Mouse (Mus musculus) CD4-positive naive resting alpha-beta T cell, adult 57 days (primary cell): ENCODE measurements around the gene Gria3. TPM values are rescaled to one million over a fixed set of nuclear protein-coding genes. Genes with fewer than 3 reads are reported as not detected.

Experiments used
- total RNA-seq: library from RNA; stranded (reverse); gene quantifications from one replicate; pipeline ENCODE4 v1.2.4, GENCODE M21; 2023

Gria3 gene
- 7.2 TPM for total RNA-seq

DNA sequence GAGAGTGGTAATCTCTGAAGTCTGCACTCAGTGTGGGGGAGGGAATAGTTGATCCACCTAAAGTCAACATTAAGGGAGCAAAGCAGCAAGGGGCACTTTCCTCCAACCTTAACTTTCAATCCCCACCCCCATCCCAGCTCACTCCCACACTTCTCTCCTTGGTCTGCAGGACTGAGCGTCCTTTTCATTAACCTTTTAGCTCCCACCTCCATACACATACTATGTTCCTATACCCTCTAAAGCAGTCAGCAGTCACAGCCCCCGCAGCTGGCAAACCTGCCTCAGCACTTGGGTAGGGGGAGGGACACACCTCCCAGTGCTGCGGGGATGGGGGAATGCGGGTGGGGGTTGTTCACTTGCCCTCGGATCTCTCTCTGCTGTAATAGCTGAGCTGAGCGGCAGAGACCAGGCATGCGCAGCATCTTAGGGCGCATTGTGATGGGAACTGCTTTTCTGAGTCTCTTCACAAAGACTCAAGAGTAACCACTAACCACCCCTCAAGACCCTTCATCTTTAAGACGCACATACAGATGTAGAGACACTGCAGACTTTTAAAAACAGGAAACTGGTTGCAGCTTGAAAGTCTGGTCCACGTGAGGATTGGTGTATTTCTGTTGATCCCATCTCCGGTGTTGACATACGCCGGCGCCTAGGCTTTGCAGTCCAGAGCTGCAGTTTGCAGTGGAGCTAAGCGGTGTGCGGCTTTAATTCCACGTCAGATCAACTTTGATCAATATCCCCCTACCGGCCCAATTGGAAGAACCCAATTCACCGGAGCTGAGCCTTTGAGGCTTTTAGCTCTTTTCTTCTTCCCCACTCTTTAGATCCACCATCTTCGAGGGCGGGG, at the start of gene Gria3:
Gria3 (plus strand) TSS at position 797 of the 847 bp plus-strand sequence.

